Mouse (Mus musculus): Measurements from ENCODE around the gene Nprl3.

DNA sequence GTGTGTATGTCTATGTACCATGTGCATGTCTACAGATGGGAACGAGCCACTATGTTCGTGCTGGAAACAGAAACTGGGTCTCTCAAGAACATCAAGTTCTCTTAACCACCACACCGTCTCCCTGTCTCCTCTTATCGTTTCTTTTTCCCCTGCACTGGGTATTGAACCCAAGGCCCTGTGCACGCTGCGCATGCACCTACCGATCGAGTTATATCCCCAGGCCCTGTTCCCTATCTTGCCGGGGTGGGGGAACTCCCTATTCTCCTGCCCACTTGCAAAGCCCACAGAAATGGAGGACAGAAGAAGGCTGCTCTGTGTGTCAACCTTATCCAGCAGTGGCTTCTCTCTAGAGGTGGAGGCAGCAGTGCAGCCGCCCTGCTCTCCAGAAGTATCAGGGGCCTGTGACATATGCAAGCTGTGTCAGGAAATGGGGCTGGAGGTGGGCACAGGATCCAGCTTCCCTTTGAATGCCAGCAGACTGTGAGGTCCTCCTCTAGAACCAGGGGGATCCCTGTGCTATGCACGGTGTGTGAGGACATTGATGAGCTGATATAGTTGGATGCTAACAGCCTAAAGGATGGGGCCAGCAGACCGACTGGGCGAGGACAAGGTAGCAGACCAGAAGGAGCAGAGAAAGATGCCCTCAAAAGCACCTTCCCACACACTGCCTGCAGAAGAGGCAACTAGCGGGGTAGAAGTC is 69.1 kb downstream of the Nprl3 start:
- TF ChIP-seq CTCF (IDR thresholded peaks at IDR 0.05; ENCODE audit: borderline replicate concordance, insufficient read depth, low read length) (no peak), POLR2A (IDR thresholded peaks at IDR 0.05; ENCODE audit: low read depth, low read length) (no peak)

Data from embryonic fibroblast, embryonic 13.5 days (primary cell).